Mouse (Mus musculus) embryo, embryonic 10.5 days (tissue): ENCODE data around the gene Olfr721-ps1.
A peak's percentile ranks its signal among the peaks of the same experiment; 100 is the strongest.

Experiments
- DNase-seq: peaks from one replicate; pipeline ENCODE4 v3.0.0-alpha.2; 2015; ENCODE audit warnings: low spot score

Olfr721-ps1 gene

DNA sequence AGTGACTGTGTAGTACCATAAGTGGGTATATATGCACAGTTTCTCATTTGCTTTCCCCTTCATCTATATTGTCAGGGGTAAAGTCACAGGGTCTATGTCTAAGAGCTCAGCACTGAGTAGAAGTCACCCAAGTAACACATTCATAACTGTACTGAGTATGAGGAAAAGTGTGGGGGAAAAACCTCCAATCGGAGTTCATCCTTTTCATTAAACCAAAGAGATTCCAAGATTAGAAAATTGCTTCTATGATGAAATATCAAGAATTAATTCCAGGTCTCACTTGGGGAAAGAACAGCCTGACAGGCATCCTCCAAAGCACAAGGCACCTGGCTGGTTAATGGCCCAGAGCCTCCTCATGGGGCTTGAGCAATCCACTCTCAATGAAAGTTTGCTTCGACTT is at the start of gene Olfr721-ps1:
Olfr721-ps1 (plus strand) TSS at position 301 of the 400 bp plus-strand sequence.
- no peak for DNase-seq

- DNase-seq, result no peak
Observed at GRCm38 (mm10) chr14:14351721-14352590, 49.1 kb upstream of the Olfr721-ps1 start.

- peak; percentile 42 for DNase-seq
Observed at GRCm38 (mm10) chr14:14352606-14353005, 48.5 kb upstream of the Olfr721-ps1 start.

GRCm38 (mm10) chr14:14353081-14353732 is 47.9 kb upstream of the Olfr721-ps1 start:
- peak; percentile 53 for DNase-seq

DNA sequence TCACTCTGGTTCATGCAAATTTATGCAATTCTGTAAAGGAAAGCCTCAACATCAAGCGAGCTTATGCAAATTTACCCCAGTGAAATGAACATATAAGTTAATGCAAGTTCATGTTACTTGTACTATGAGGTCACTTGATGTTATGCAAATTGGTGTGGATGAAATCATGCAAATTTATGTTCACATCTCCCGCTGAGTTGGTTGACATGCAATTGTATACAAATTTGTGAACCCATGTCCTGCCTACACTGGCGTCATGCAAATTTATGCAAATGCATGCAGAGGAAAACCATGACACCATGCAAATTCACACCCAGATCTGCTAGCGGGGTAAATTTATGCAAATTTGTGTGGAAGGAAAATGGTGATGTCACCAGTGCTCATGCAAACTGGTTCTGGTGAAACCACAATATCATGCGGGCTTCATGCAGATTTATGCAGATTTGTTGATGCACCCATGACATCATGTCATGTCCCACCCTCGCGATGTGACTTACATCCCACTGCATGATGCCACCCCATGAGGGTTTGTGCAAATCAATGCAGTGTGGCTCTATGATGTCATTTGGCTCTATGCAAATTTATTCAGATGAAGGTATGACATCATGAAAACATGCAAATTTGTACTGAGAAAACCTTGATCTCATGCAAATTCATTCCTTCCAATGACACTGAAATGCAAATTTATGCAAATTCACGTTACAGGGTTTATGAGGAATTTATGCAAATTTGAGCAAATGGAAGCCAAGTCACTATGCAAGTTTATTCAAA is 47.2 kb upstream of the Olfr721-ps1 start:
- DNase-seq, result peak; percentile 14

DNA sequence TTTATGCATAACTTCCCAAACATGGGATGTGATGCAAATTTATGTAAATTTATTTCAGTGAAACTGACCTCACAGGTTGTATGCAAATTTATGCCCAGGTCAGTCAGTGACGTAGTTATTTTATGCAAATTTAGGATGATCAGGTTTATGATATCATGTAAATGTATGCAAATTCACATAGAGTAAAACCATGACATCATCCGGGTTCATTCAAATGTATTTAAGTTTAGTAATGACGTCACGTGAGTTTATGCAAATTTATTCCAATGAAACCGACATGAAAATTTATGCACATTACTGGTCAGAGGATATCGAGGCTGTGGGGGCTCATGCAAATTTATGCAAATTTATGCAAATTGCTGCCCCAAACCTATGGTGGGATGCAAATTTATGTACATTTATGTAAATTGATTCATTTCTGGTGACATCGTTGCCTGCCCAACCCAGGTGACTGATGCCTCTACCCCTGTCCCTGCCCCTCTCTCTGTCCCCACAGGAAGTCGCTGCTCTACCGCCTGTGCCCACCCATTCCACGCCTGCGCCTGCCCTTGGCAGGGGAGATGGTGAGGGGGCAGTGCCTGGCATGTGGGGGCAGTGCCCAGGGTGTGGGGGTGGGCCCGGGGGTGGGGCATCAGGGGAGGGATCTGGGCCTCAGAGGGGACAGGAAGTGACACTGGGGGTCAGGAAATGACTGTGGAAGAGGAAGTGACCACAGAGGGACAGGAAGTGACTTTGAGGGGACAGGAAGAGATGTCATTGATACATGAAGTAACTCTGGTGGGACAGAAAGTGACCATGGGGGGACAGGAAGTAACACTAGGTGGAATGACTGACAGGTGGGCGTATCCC is 46.4 kb upstream of the Olfr721-ps1 start:
- DNase-seq, result peak; percentile 13

GRCm38 (mm10) chr14:14355360-14355646 is 45.8 kb upstream of the Olfr721-ps1 start:
- DNase-seq, result no peak

- DNase-seq, result no peak
Observed at GRCm38 (mm10) chr14:14395535-14395934, 5.6 kb upstream of the Olfr721-ps1 start.

DNA sequence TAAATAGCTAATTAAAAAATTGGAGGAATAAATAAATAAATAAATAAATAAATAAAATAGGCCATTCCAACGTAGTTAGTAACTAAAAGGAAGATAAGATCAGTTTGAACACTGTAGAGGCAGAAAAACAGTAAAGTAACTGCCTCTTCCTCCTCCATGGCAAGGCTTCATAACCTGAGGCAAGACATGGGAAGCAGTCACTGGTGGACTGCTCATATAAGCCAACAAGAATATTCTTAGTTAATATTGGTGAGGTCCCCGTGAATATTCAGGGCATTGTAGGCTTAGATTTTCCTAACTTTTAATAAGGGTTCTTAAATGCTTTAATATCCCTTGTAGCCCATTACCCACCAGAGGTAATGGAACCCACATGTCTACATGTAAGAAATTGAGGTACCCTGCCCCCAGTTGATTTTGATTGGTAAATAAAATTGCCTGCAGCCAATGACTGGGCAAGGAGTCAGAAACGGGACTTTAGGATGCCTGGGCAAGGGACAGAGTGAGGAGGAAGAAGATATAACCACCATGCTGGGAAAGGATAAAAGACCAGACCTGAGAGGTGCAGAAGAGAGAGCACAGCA is 35.1 kb downstream of the Olfr721-ps1 start:
- DNase-seq, result no peak
